Mouse (Mus musculus) testis, adult 2 months (tissue): Measurements from ENCODE around the gene Poll. TPM values are rescaled to one million over a fixed set of nuclear protein-coding genes. Genes with fewer than 3 reads are reported as not detected.

Experiments
- H3K27ac ChIP-seq: fragments of 200-500 bp; 2 replicates; pipeline ENCODE4 v1.5.1; 2012; ENCODE audit warnings: low read depth, low read length; ENCODE audit not compliant: control insufficient read depth, insufficient read depth
- H3K27me3 ChIP-seq: fragments of 200-500 bp; 2 replicates; pipeline ENCODE4 v1.6.1; 2012; ENCODE audit warnings: mild to moderate bottlenecking, low read length, moderate library complexity; ENCODE audit not compliant: control insufficient read depth, insufficient read depth
- H3K36me3 ChIP-seq: fragments of 200-500 bp; 2 replicates; pipeline ENCODE4 v1.6.1; 2012; ENCODE audit warnings: mild to moderate bottlenecking, low read length; ENCODE audit not compliant: control insufficient read depth, insufficient read depth
- H3K4me1 ChIP-seq: fragments of 200-500 bp; 2 replicates; pipeline ENCODE4 v1.6.1; 2012; ENCODE audit warnings: low read length; ENCODE audit not compliant: control insufficient read depth, insufficient read depth
- H3K4me3 ChIP-seq: fragments of 200-500 bp; 2 replicates; pipeline ENCODE4 v1.5.1; 2012; ENCODE audit warnings: low read depth, mild to moderate bottlenecking, low read length, moderate library complexity, mixed read lengths; ENCODE audit not compliant: control insufficient read depth
- CTCF ChIP-seq: fragments of 200-500 bp; IDR thresholded peaks from 2 replicates; pipeline ENCODE4 v1.5.1; 2012; ENCODE audit warnings: low read depth, mild to moderate bottlenecking, inconsistent platforms, low read length, moderate library complexity; ENCODE audit not compliant: control insufficient read depth, insufficient read depth, insufficient replicate concordance
- POLR2A ChIP-seq: fragments of 200-500 bp; IDR thresholded peaks from 2 replicates; pipeline ENCODE4 v1.6.1; 2012; ENCODE audit warnings: low read depth, mild to moderate bottlenecking, inconsistent platforms, low read length, moderate library complexity; ENCODE audit not compliant: control insufficient read depth
- polyA plus RNA-seq: library from polyadenylated mRNA; depleted of rRNA; stranded (reverse); fragments of >200 nt; gene quantifications from 2 replicates; pipeline ENCODE4 v1.2.3, GENCODE M21; 2012; rRNA removed

Gene Poll
- 61.0 and 70.6 TPM in 2 replicates for polyA plus RNA-seq

GRCm38 (mm10) chr19:45560153-45560890 is at the start of gene Poll, which contains the start of gene Gm17018:
Gene Poll, minus strand, starts transcription at chr19:45560531.
Gene Gm17018, plus strand, starts transcription at chr19:45560615.
- Histone ChIP-seq H3K27me3 (no peaks in the 10 kb centered on the region), H3K4me3 (peak within 1 kb of the TSS; percentile 99), H3K4me1 (peaks cover 5% of the 10 kb centered on the region; the same call in 1 of the 2 replicates), H3K27ac (peak within 1 kb of the TSS; percentile 57), H3K36me3 (peaks cover 2% of the 10 kb centered on the region)
- no peak for TF ChIP-seq CTCF
- TF ChIP-seq POLR2A, result peak; percentile 81

GRCm38 (mm10) chr19:45608648-45609339 is 48.5 kb upstream of the Poll start:
- Histone ChIP-seq H3K4me3 (no peak overlapping the region), H3K4me1 (no peaks in the 10 kb centered on the region), H3K27me3 (no peaks in the 10 kb centered on the region), H3K36me3 (no peaks in the 10 kb centered on the region), H3K27ac (no peak overlapping the region)
- TF ChIP-seq POLR2A (no peak), CTCF (no peak)

DNA sequence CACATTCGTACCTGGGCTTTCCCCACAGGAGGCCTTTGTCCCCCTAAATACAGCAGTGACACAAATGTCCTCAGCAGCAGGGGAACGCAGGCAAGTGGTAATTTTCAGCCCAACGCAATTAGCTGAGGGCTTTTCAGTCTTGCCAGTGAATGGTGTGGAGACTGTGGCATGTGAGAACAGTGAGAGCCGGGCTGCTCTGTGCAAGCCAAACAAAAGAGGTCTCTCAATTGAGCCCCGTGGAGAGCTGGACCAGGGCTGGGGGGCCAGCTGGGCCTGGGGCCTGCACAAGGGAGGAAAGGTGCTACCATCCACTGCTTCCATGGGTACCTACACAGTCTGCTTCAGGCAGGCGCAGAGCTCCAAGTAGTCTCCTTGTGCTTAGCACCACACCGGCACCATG is 47.1 kb upstream of the Poll start:
- H3K4me3 ChIP-seq, result no peak overlapping the region
- H3K36me3 ChIP-seq, result no peaks in the 10 kb centered on the region
- no peak overlapping the region for H3K27ac ChIP-seq
- no peaks in the 10 kb centered on the region for H3K27me3 ChIP-seq
- H3K4me1 ChIP-seq, result no peaks in the 10 kb centered on the region
- no peak for TF ChIP-seq CTCF
- TF ChIP-seq POLR2A, result no peak

GRCm38 (mm10) chr19:45606701-45607100 is 46.4 kb upstream of the Poll start:
- no peak overlapping the region for H3K27ac ChIP-seq

GRCm38 (mm10) chr19:45602606-45603005 is 42.3 kb upstream of the Poll start:
- Histone ChIP-seq H3K27me3 (no peaks in the 10 kb centered on the region), H3K4me1 (no peaks in the 10 kb centered on the region), H3K4me3 (no peak overlapping the region), H3K36me3 (no peaks in the 10 kb centered on the region), H3K27ac (no peak overlapping the region)
- TF ChIP-seq CTCF, result no peak

More at GRCm38 (mm10) chr19:45606701-45607100, 46.4 kb upstream of the Poll start:
- Histone ChIP-seq H3K27me3 (no peaks in the 10 kb centered on the region), H3K4me1 (no peaks in the 10 kb centered on the region), H3K4me3 (no peak overlapping the region), H3K36me3 (no peaks in the 10 kb centered on the region)
- TF ChIP-seq POLR2A, result no peak
- TF ChIP-seq CTCF, result no peak

DNA sequence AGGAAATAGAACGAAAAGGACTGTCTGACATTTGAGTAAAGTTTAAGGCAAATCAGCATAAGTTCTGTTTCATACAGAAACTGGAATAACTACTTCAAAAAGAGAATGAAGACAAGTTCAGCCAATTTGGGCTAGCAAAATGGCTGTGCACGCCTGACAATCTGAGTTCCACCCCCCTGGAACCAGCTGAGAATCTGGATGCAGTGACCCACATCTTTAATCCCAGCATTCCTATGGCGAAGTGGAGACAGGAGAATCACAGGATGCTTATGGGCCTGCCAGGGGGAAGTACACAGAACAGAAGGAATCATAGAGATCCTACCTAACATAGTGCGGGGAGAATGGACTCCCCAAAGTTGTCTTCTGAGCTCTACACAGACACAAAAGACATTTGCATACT is 36.8 kb upstream of the Poll start:
- Histone ChIP-seq H3K27me3 (no peaks in the 10 kb centered on the region), H3K4me3 (no peak overlapping the region), H3K4me1 (no peaks in the 10 kb centered on the region), H3K27ac (no peak overlapping the region), H3K36me3 (no peaks in the 10 kb centered on the region)
- TF ChIP-seq POLR2A (no peak), CTCF (no peak)

- Histone ChIP-seq H3K27ac (no peak overlapping the region), H3K4me1 (no peaks in the 10 kb centered on the region), H3K4me3 (no peak overlapping the region), H3K36me3 (no peaks in the 10 kb centered on the region), H3K27me3 (no peaks in the 10 kb centered on the region)
- TF ChIP-seq POLR2A (no peak), CTCF (no peak)
Measured at GRCm38 (mm10) chr19:45596434-45596833, 36.1 kb upstream of the Poll start.
